Mouse (Mus musculus) ovary, adult 10 weeks (tissue): ENCODE results near the gene Plp2. TPM values are rescaled to one million over a fixed set of nuclear protein-coding genes. Genes with fewer than 3 reads are reported as not detected.

ENCODE experiments used
- polyA plus RNA-seq: library from polyadenylated mRNA; stranded (reverse); fragments of 350-450 nt; fragmentation: Illumina TruSeq; extraction: RNeasy Lipid Tissue Mini Kit (QIAGEN cat#74804); gene quantifications from one replicate; pipeline ENCODE4 v1.2.3, GENCODE M21; 2014

Plp2 gene
- 62.5 TPM for polyA plus RNA-seq

DNA sequence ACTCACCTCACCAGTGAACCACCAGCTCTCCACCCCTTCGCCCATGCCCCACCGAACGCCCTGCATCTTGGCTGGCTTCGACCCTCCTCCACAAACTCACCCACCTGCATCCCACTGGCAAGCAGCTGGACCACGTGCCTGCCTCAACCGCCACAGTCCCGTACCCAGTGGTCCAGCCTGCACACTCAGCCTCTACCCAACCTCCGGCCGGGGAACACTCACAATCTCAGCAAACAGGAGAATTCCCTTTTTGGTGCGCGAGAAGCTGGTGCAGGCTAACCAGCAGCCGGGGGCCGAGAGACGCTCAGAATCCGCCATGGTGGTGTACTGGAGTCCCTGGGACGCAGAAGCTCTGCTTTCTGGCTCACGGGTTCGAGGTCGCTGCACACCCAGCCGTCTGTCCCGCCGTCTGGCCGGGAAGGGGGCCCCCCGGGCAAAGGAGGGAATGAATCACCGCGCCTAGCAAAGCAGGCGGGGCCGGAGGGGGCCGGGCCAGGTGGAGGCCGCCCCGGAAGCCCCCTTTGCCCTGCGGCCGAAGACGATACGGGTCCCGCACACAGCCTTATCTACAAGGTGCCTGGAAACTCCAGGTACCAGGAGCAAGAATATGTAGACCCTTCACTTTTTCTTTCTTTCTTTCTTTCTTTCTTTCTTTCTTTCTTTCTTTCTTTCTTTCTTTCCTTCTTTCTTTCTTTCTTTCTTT lies at the start of gene Plp2:
TSS of gene Plp2 (minus strand) at position 470 of the 703 bp plus-strand sequence.

GRCm38 (mm10) chrX:7714135-7714899 lies 43.1 kb upstream of the Plp2 start, which contains the start of gene Wdr45:
Gene Wdr45 (plus strand): TSS chrX:7714333.

DNA sequence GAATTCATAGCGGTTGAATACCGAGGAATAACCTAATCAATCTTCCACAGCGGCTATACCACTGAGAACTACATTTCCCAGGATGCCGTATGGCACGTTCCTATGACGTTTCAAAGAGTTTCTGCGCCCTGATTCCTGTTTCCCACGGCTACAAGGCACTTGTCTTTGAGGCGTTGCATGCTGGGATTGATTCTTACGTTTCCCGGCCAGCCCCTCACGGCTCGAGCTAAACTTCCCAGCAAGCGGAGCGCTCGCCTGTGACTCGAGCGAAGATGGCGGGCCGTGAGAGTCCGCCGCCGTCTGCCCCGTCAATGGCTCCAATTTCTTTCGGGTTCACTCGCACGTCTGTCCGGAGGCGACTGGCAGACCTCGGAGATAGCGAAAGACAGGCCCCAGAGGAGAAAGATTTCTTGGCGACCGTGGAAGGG lies 25.8 kb upstream of the Plp2 start, which contains the start of gene Gpkow:
TSS of gene Gpkow (plus strand) at position 178 of the 428 bp plus-strand sequence.

GRCm38 (mm10) chrX:7680864-7681263 lies 9.7 kb upstream of the Plp2 start, which contains the start of gene Magix:
Gene Magix (minus strand): TSS chrX:7681251.

GRCm38 (mm10) chrX:7657221-7657639 lies 14.0 kb downstream of the Plp2 start, which contains the start of gene Prickle3:
Gene Prickle3 (plus strand): TSS chrX:7657260.

DNA sequence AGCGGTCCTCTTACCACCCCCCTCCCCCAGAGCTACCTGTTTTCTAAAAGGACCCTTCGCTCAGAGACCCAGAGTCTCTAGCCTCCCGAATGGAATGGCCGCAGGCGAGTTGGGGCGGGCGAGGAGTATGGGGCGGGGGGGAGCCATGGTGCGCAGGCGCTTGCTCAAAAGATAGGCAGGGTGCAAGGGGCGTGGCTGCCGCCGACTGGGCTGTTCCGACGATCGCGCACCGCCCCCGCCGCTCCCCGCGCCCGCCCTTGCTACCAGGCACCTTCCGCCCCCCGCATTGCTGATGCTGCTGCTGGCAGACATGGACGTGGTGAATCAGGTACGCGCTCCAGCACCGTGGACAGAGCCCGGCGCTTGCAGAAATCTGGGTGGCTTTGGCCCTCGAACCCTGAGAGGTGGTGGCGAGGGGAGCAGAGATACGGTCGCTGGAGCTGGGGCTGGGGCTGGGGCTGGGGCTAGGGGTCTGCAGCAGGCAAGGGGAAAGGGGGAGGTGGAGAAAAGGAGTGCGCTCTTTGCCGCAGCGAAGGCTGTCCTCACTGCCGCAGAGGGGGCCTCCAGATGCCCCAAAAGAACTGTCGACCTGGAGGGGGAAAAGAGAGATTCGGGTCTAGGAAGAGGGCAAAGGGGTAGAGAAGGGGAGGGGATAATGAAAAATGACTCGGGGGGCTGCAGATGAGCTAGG lies 32.6 kb downstream of the Plp2 start, which contains the start of gene Syp:
TSS of gene Syp (plus strand) at position 71 of the 691 bp plus-strand sequence.

Other genes starting within 250 kb of the Plp2 start
- gene Foxp3, start 97.7 kb downstream of the Plp2 start, polyA plus RNA-seq, result not detected
- gene Ppp1r3f, start 97.1 kb downstream of the Plp2 start, polyA plus RNA-seq, result 0.94 TPM
- gene Ccdc22, start 65.9 kb downstream of the Plp2 start, polyA plus RNA-seq, result 1.4 TPM
- not detected for gene Cacna1f, start 64.3 kb downstream of the Plp2 start, polyA plus RNA-seq
- 1.1 TPM for gene Syp, start 32.9 kb downstream of the Plp2 start, polyA plus RNA-seq
- gene Prickle3, start 14.1 kb downstream of the Plp2 start, polyA plus RNA-seq, result 5.1 TPM
- gene Magix, start 9.9 kb upstream of the Plp2 start, polyA plus RNA-seq, result 0.43 TPM
- 77.7 TPM for gene Gpkow, start 25.7 kb upstream of the Plp2 start, polyA plus RNA-seq
- 4.6 TPM for gene Wdr45, start 42.9 kb upstream of the Plp2 start, polyA plus RNA-seq
- gene Gm45208, start 50.9 kb upstream of the Plp2 start, polyA plus RNA-seq, result not detected
- 17.5 TPM for gene Praf2, start 57.0 kb upstream of the Plp2 start, polyA plus RNA-seq
- 1.6 TPM for gene Ccdc120, start 79.5 kb upstream of the Plp2 start, polyA plus RNA-seq
- gene Tfe3, start 91.2 kb upstream of the Plp2 start, polyA plus RNA-seq, result 9.8 TPM
- 12.8 TPM for gene Gripap1, start 118.4 kb upstream of the Plp2 start, polyA plus RNA-seq
- 0.74 TPM for gene Kcnd1, start 150.9 kb upstream of the Plp2 start, polyA plus RNA-seq
- gene Otud5, start 170.0 kb upstream of the Plp2 start, polyA plus RNA-seq, result 41.7 TPM
- gene Pim2, start 206.9 kb upstream of the Plp2 start, polyA plus RNA-seq, result 5.0 TPM
- gene Slc35a2, start 212.6 kb upstream of the Plp2 start, polyA plus RNA-seq, result 3.1 TPM
- 18.8 TPM for gene Pqbp1, start 227.9 kb upstream of the Plp2 start, polyA plus RNA-seq
- gene Timm17b, start 228.0 kb upstream of the Plp2 start, polyA plus RNA-seq, result 3.8 TPM
- gene Gm10491, start 236.4 kb upstream of the Plp2 start, polyA plus RNA-seq, result not detected
- not detected for gene Gm10490, start 238.2 kb upstream of the Plp2 start, polyA plus RNA-seq
- not detected for gene Pcsk1n, start 248.4 kb upstream of the Plp2 start, polyA plus RNA-seq